Mouse (Mus musculus) limb, embryonic 12.5 days (tissue): ENCODE measurements around the gene Pnma1. TPM values are rescaled to one million over a fixed set of nuclear protein-coding genes. Genes with fewer than 3 reads are reported as not detected.
A peak's percentile ranks its signal among the peaks of the same experiment; 100 is the strongest.

Experiments used
- ATAC-seq: fragments of 200-750 bp; cut with Nextera tagmentation; 2 replicates; pipeline ENCODE4 v1.8.0; 2017; ENCODE audit warnings: low read depth, moderate TSS enrichment; ENCODE audit not compliant: insufficient number of reproducible peaks, insufficient read depth, low FRiP score, low TSS enrichment
- H3K27ac ChIP-seq: fragments of 300-500 bp; sonication (generic); 2 replicates; pipeline ENCODE4 v1.5.1; 2016; ENCODE audit warnings: mild to moderate bottlenecking, moderate library complexity
- H3K27me3 ChIP-seq: fragments of 300-500 bp; sonication (generic); 2 replicates; pipeline ENCODE4 v1.6.1; 2016; ENCODE audit warnings: mild to moderate bottlenecking, moderate library complexity
- H3K36me3 ChIP-seq: fragments of 300-500 bp; sonication (generic); 2 replicates; pipeline ENCODE4 v1.6.1; 2016; ENCODE audit warnings: mild to moderate bottlenecking, moderate library complexity
- H3K4me1 ChIP-seq: fragments of 300-500 bp; sonication (generic); replicated peaks from 2 replicates; pipeline ENCODE4 v1.6.1; 2016
- H3K4me2 ChIP-seq: fragments of 300-500 bp; sonication (generic); 2 replicates; pipeline ENCODE4 v1.6.1; 2016; ENCODE audit warnings: mild to moderate bottlenecking, moderate library complexity
- H3K4me3 ChIP-seq: fragments of 300-500 bp; sonication (generic); replicated peaks from 2 replicates; pipeline ENCODE4 v1.5.1; 2016; ENCODE audit warnings: mild to moderate bottlenecking
- H3K9ac ChIP-seq: fragments of 300-500 bp; sonication (generic); replicated peaks from 2 replicates; pipeline ENCODE4 v1.6.1; 2016; ENCODE audit warnings: mild to moderate bottlenecking, moderate library complexity
- H3K9me3 ChIP-seq: fragments of 300-500 bp; sonication (generic); 2 replicates; pipeline ENCODE4 v1.6.1; 2016; ENCODE audit warnings: mild to moderate bottlenecking, moderate library complexity
- WGBS: fragments of 180-500 bp; shearing (Covaris S2); methylation state at CpG from one replicate; pipeline ENCODE4 v1.1.7; 2016; 5-methylcytosine and 5-hydroxymethylcytosine counted together
- polyA plus RNA-seq: library from polyadenylated mRNA; unstranded; fragments of >200 nt; fragmentation: Nextera tagmentation; extraction: Ambion mirVana; gene quantifications from 2 replicates; pipeline ENCODE4 v1.2.1, GENCODE M21; 2016

Gene Pnma1
- polyA plus RNA-seq, 1 experiment from 2014 or later = 1.2 TPM

DNA sequence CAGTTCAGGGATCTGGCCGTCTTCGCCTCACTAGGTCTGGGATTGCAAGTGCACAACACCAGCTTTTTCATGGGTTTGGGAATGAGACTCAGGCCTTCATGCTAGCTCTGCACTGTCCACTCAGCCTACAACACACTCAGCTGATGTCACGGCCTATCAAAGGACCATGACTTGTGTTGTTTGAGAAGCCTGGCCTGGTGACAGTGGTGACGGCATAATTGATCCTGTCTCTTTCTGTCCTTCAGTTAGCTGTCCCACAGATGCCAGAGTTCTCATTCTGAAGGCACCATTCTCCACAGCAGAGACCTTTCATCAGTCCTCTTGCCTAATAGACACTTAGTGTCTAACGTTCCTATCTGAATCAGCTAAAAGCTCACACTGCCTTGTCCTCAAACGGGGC is 19.7 kb downstream of the Pnma1 start:
- Histone ChIP-seq H3K27me3 (no peaks in the 10 kb centered on the region), H3K9ac (no peak overlapping the region), H3K4me3 (no peak overlapping the region), H3K4me1 (no peaks in the 10 kb centered on the region), H3K9me3 (no peaks in the 10 kb centered on the region), H3K36me3 (peaks cover 58% of the 10 kb centered on the region), H3K4me2 (no peak overlapping the region), H3K27ac (no peak overlapping the region)
- 89% methylated on average over 6 of the region's 6 CpGs for WGBS
- ATAC-seq = no peak

- WGBS = 77% methylated on average over 2 of the region's 2 CpGs
- Histone ChIP-seq H3K4me2 (no peak overlapping the region), H3K27me3 (no peaks in the 10 kb centered on the region), H3K4me1 (no peaks in the 10 kb centered on the region), H3K36me3 (peaks cover 53% of the 10 kb centered on the region), H3K9me3 (no peaks in the 10 kb centered on the region), H3K9ac (no peak overlapping the region), H3K4me3 (no peak overlapping the region), H3K27ac (no peak overlapping the region)
- no peak for ATAC-seq
These were observed 21.4 kb downstream of the Pnma1 start for GRCm38 (mm10) chr12:84126899-84127298.

- no peaks in the 10 kb centered on the region for H3K27me3 ChIP-seq
- H3K36me3 ChIP-seq = peaks cover 45% of the 10 kb centered on the region
- WGBS = 82% methylated on average over 12 of the region's 12 CpGs
- no peak for ATAC-seq
- no peak overlapping the region for H3K27ac ChIP-seq
- H3K9me3 ChIP-seq = no peaks in the 10 kb centered on the region
- no peak overlapping the region for H3K9ac ChIP-seq
- H3K4me3 ChIP-seq = no peak overlapping the region
- H3K4me2 ChIP-seq = no peak overlapping the region
- H3K4me1 ChIP-seq = no peaks in the 10 kb centered on the region
These were observed 22.4 kb downstream of the Pnma1 start for GRCm38 (mm10) chr12:84125892-84126291.

DNA sequence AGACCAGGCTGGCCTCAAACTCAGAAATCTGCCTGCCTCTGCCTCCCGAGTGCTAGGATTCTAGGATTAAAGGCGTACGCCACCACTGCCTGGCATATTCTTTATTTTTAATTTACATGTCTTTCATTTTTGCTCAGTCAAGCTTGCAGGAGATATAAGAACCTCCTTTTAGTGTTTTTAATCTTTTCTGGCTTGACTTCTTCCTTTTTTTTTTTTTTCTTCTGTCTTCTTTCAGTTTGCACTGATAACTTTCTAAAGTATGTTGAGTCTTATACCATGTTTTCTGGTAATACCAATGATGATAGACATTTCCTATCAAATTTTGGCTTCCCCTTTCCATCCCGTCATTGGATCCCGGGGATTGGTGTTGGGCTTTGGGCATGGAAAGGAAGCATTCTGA is 28.7 kb downstream of the Pnma1 start:
- no peak for ATAC-seq
- H3K4me1 ChIP-seq = peaks cover 8% of the 10 kb centered on the region
- H3K9ac ChIP-seq = no peak overlapping the region
- no peak overlapping the region for H3K27ac ChIP-seq
- no peaks in the 10 kb centered on the region for H3K27me3 ChIP-seq
- 0 out of 2 replicates have a peak, but pooled peaks cover 3% of the 10 kb centered on the region for H3K36me3 ChIP-seq
- WGBS = 94% methylated on average over 5 of the region's 5 CpGs
- H3K9me3 ChIP-seq = no peaks in the 10 kb centered on the region
- H3K4me2 ChIP-seq = no peak overlapping the region
- H3K4me3 ChIP-seq = no peak overlapping the region

- Histone ChIP-seq H3K4me2 (peak within 1 kb of the TSS; percentile 52), H3K4me1 (peaks cover 8% of the 10 kb centered on the region), H3K27me3 (no peaks in the 10 kb centered on the region), H3K9ac (peak within 1 kb of the TSS; percentile 68), H3K9me3 (no peaks in the 10 kb centered on the region), H3K4me3 (peak within 1 kb of the TSS; percentile 76), H3K36me3 (no peaks in the 10 kb centered on the region), H3K27ac (0 out of 2 replicates have a peak within 1 kb of the TSS, but pooled peaks have one; percentile 54)
- ATAC-seq = peak; percentile 93
- 3% methylated on average over 29 of the region's 35 CpGs for WGBS
These were observed 33.9 kb downstream of the Pnma1 start, which contains the start of gene Dnal1 for GRCm38 (mm10) chr12:84114153-84114994. Gene Dnal1, plus strand, starts transcription at chr12:84114366.

DNA sequence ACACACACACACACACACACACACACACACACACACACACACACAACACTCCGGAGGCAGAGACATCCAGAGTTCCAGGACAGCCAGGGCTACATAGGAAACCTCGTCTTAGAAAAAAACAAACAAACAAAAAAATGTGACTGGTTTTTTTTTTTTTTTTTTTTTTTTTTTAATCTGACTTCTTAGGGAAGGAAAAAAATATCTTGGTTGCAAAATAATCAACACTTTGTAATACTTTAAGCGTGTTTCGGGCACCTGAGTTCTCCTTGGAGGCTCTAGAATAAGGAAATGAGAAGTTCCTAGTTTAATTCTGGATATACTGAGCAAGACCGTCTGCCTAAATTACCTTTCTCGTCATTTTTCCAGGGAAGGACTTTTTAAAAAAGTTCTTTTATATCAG is 34.6 kb downstream of the Pnma1 start:
- Histone ChIP-seq H3K9ac (no peak overlapping the region), H3K4me3 (peak overlapping the region; percentile 76), H3K9me3 (no peaks in the 10 kb centered on the region), H3K27me3 (no peaks in the 10 kb centered on the region), H3K4me2 (peak overlapping the region; percentile 52), H3K4me1 (peaks cover 8% of the 10 kb centered on the region), H3K36me3 (no peaks in the 10 kb centered on the region), H3K27ac (no peak overlapping the region)
- 63% methylated on average over 6 of the region's 6 CpGs for WGBS
- ATAC-seq = no peak

DNA sequence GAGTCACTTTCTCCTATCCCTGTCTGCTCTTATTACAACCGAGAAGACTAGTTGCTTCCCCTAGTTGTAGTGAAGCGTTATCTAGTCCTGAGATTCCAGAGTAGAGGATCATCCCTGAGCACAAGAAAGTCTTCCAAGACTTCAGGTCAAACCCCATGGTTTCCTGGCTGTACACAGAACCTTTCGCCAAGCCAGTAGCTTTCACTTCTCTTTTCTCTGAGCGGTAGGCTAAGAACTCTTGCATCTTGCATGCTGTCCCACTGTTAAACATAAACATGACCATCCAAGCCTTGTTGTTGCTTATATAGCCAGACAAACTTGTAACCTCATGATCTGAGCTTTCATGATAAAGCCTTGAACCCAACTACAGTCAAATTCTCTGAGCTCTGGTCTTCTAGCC is 37.5 kb downstream of the Pnma1 start:
- no peak for ATAC-seq
- Histone ChIP-seq H3K9me3 (no peaks in the 10 kb centered on the region), H3K27ac (no peak overlapping the region), H3K36me3 (no peaks in the 10 kb centered on the region), H3K4me2 (no peak overlapping the region), H3K4me3 (no peak overlapping the region), H3K4me1 (peaks cover 8% of the 10 kb centered on the region), H3K9ac (no peak overlapping the region), H3K27me3 (no peaks in the 10 kb centered on the region)
- WGBS = 85% methylated on average over 4 of the region's 4 CpGs

GRCm38 (mm10) chr12:84109924-84110323 is 38.4 kb downstream of the Pnma1 start:
- ATAC-seq = no peak
- no peaks in the 10 kb centered on the region for H3K9me3 ChIP-seq

GRCm38 (mm10) chr12:84107692-84108091 is 40.6 kb downstream of the Pnma1 start:
- Histone ChIP-seq H3K36me3 (no peaks in the 10 kb centered on the region), H3K4me2 (no peak overlapping the region), H3K9me3 (no peaks in the 10 kb centered on the region), H3K9ac (no peak overlapping the region), H3K4me1 (no peaks in the 10 kb centered on the region), H3K4me3 (no peak overlapping the region), H3K27me3 (no peaks in the 10 kb centered on the region), H3K27ac (no peak overlapping the region)
- 60% methylated on average over 1 of the region's 1 CpGs for WGBS
- ATAC-seq = no peak

More at GRCm38 (mm10) chr12:84109924-84110323, 38.4 kb downstream of the Pnma1 start:
- no peak overlapping the region for H3K4me2 ChIP-seq
- H3K4me1 ChIP-seq = peaks cover 2% of the 10 kb centered on the region
- H3K4me3 ChIP-seq = no peak overlapping the region
- 74% methylated on average over 1 of the region's 1 CpGs for WGBS
- no peaks in the 10 kb centered on the region for H3K27me3 ChIP-seq
- H3K36me3 ChIP-seq = no peaks in the 10 kb centered on the region
- no peak overlapping the region for H3K9ac ChIP-seq
- H3K27ac ChIP-seq = no peak overlapping the region

- Histone ChIP-seq H3K4me2 (no peak overlapping the region), H3K27me3 (no peaks in the 10 kb centered on the region), H3K36me3 (no peaks in the 10 kb centered on the region), H3K9ac (no peak overlapping the region), H3K4me3 (no peak overlapping the region), H3K27ac (no peak overlapping the region), H3K4me1 (no peaks in the 10 kb centered on the region), H3K9me3 (no peaks in the 10 kb centered on the region)
- WGBS = 72% methylated on average over 3 of the region's 3 CpGs
- no peak for ATAC-seq
These were observed 41.3 kb downstream of the Pnma1 start for GRCm38 (mm10) chr12:84107012-84107411.

DNA sequence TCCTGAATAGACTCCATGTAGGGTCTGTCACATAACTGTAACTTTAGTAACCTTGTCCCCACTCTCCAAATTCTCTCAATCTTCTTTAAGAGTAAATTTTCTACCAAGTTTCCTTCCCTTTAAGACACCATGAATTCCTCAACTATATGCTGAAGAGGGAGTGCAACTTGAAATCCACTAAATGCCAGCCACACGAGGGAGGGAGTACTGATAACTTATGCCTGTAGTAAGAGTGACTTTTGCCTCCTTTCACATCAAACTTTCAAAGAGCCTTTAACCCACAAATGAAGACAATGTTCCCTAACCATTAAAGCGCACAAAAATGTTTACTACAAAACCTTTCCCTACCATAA is 46.8 kb downstream of the Pnma1 start:
- ATAC-seq = no peak

More for the DNA sequence above, 46.8 kb downstream of the Pnma1 start:
- Histone ChIP-seq H3K4me1 (no peaks in the 10 kb centered on the region), H3K27me3 (no peaks in the 10 kb centered on the region), H3K9me3 (no peaks in the 10 kb centered on the region), H3K4me2 (peak overlapping the region; percentile 74), H3K27ac (no peak overlapping the region), H3K36me3 (no peaks in the 10 kb centered on the region), H3K4me3 (peak overlapping the region; percentile 51), H3K9ac (no peak overlapping the region)
- 54% methylated on average over 2 of the region's 2 CpGs for WGBS
